Mouse (Mus musculus): ENCODE results near the gene Dynlrb1. TPM values are rescaled to one million over a fixed set of nuclear protein-coding genes. Genes with fewer than 3 reads are reported as not detected.

Gene Dynlrb1
- polyA plus RNA-seq, 2 experiments = 501 to 534 TPM

DNA sequence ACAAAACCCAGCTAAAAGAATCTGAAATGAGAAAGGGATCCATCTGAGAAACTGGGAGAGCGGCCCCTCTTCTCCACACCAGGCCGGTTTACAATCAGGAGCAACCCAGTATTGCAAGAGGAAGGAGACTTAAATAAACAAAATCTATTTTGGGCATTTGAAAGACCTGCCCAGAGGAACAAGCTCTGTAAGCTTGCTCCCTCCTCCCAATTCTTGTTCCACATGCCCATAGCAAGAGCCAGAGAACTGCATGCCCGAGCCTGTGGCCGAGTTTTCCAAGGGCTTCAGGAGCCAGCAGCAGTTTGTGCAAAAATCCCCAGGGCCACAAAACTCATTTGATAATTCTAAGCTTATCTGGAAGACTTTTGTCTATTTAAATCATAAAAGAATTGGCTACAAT is 63.2 kb downstream of the Dynlrb1 start:
- Histone ChIP-seq H3K36me3 (ENCODE audit: control insufficient read depth, insufficient read depth, low read length) (peaks cover 61% of the 10 kb centered on the region), H3K4me3 (replicated peaks; ENCODE audit: low read length) (no peak overlapping the region), H3K27ac (replicated peaks; ENCODE audit: low read depth, low read length) (no peak overlapping the region), H3K9me3 (ENCODE audit: control insufficient read depth, low read length) (no peaks in the 10 kb centered on the region), H3K9ac (ENCODE audit: low read depth, low read length, severe bottlenecking) (no peak overlapping the region), H3K27me3 (ENCODE audit: control insufficient read depth, insufficient read depth, low read length) (no peaks in the 10 kb centered on the region), H3K4me2 (replicated peaks; ENCODE audit: low read depth, low read length, severe bottlenecking) (no peak overlapping the region), H3K4me1 (ENCODE audit: control insufficient read depth, insufficient read depth, low read length) (no peaks in the 10 kb centered on the region)
- ATAC-seq (ENCODE audit: low FRiP score, low read depth) (no peak), DNase-seq (ENCODE audit: low spot score) (no peak)
- WGBS = 84% methylated on average over 4 of the region's 4 CpGs
- no peak for TF ChIP-seq POLR2A (IDR thresholded peaks at IDR 0.05; ENCODE audit: borderline replicate concordance, extremely low read depth, insufficient read depth, insufficient read length)

Other genes starting within 250 kb of the Dynlrb1 start
- 17.4 and 17.7 TPM in 2 replicates for gene Gm14226, start 218.3 kb upstream of the Dynlrb1 start, polyA plus RNA-seq (2012; rRNA removed)
- gene Gm14226, start 218.3 kb upstream of the Dynlrb1 start, polyA plus RNA-seq (2014; fragmentation: Nextera tagmentation; extraction: Ambion mirVana) = 5.7 and 6.3 TPM in 2 replicates
- gene Ahcy, start 162.0 kb upstream of the Dynlrb1 start, polyA plus RNA-seq (2012; rRNA removed) = 123 and 133 TPM in 2 replicates
- gene Ahcy, start 162.0 kb upstream of the Dynlrb1 start, polyA plus RNA-seq (2014; fragmentation: Nextera tagmentation; extraction: Ambion mirVana) = 70.5 and 72.7 TPM in 2 replicates
- gene Itch, start 103.0 kb upstream of the Dynlrb1 start, polyA plus RNA-seq (2012; rRNA removed) = 30.2 and 31.1 TPM in 2 replicates
- 49.8 and 54.6 TPM in 2 replicates for gene Itch, start 103.0 kb upstream of the Dynlrb1 start, polyA plus RNA-seq (2014; fragmentation: Nextera tagmentation; extraction: Ambion mirVana)
- 129 and 134 TPM in 2 replicates for gene Map1lc3a, start 39.8 kb downstream of the Dynlrb1 start, polyA plus RNA-seq (2012; rRNA removed)
- gene Map1lc3a, start 39.8 kb downstream of the Dynlrb1 start, polyA plus RNA-seq (2014; fragmentation: Nextera tagmentation; extraction: Ambion mirVana) = 233 TPM in 2 replicates
- 50.7 and 66.4 TPM in 2 replicates for gene Pigu, start 120.9 kb downstream of the Dynlrb1 start, polyA plus RNA-seq (2012; rRNA removed)
- 43.8 and 49.4 TPM in 2 replicates for gene Pigu, start 120.9 kb downstream of the Dynlrb1 start, polyA plus RNA-seq (2014; fragmentation: Nextera tagmentation; extraction: Ambion mirVana)
- gene Trp53inp2, start 144.5 kb downstream of the Dynlrb1 start, polyA plus RNA-seq (2012; rRNA removed) = 26.8 and 35.7 TPM in 2 replicates
- 15.5 and 17.6 TPM in 2 replicates for gene Trp53inp2, start 144.5 kb downstream of the Dynlrb1 start, polyA plus RNA-seq (2014; fragmentation: Nextera tagmentation; extraction: Ambion mirVana)
- 45.4 and 54.2 TPM in 2 replicates for gene Ncoa6, start 237.4 kb downstream of the Dynlrb1 start, polyA plus RNA-seq (2012; rRNA removed)
- 26.9 and 31.1 TPM in 2 replicates for gene Ncoa6, start 237.4 kb downstream of the Dynlrb1 start, polyA plus RNA-seq (2014; fragmentation: Nextera tagmentation; extraction: Ambion mirVana)